Mouse (Mus musculus): ENCODE data around the gene Hamp. TPM values are rescaled to one million over a fixed set of nuclear protein-coding genes. Genes with fewer than 3 reads are reported as not detected.
A peak's percentile ranks its signal among the peaks of the same experiment; 100 is the strongest.

The Hamp gene
- polyA plus RNA-seq, 1 experiment from 2014 or later: not detected

- H3K36me3 ChIP-seq: peaks cover 6% of the 10 kb centered on the region; the same call in 1 of the 2 replicates
- H3K27me3 ChIP-seq: peaks cover 22% of the 10 kb centered on the region
Observed at GRCm38 (mm10) chr7:30968611-30969010, 24.8 kb upstream of the Hamp start.

DNA sequence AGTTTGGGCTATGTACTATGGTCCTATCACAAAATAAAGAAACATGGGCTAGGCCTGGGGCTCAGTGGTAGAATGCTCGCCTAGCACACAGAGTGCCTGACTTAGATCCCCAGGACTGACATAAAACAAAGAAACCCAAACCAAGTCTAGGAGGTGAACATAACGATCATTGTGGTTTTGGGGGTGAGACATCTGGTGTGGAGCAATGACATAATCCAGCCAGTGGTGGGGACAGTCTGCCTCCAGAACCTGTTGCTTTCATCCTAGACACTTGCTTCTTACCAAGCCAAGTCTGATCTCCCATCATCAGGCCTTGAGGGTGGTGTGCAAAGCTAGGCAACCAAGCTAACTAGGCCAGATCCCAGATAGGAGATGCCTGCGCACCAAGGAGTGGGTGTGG, 22.8 kb upstream of the Hamp start:
- no peak overlapping the region for H3K27ac ChIP-seq
- peaks cover 6% of the 10 kb centered on the region; the same call in 1 of the 2 replicates for H3K36me3 ChIP-seq
- no peak for ATAC-seq (ENCODE audit: insufficient number of reproducible peaks, insufficient read depth, low FRiP score, low TSS enrichment, low read depth)
- no peak overlapping the region for H3K4me3 ChIP-seq (replicated peaks)
- no peaks in the 10 kb centered on the region for H3K4me1 ChIP-seq (replicated peaks)
- 63% methylated on average over 3 of the region's 3 CpGs for WGBS
- peaks cover 3% of the 10 kb centered on the region; the same call in 1 of the 2 replicates for H3K27me3 ChIP-seq
- H3K9me3 ChIP-seq: no peaks in the 10 kb centered on the region
- no peak overlapping the region for H3K4me2 ChIP-seq
- no peak overlapping the region for H3K9ac ChIP-seq (replicated peaks)

More at GRCm38 (mm10) chr7:30968611-30969010, 24.8 kb upstream of the Hamp start:
- WGBS: 93% methylated on average over 8 of the region's 8 CpGs
- H3K4me2 ChIP-seq: no peak overlapping the region
- no peaks in the 10 kb centered on the region for H3K9me3 ChIP-seq
- no peak overlapping the region for H3K27ac ChIP-seq
- H3K9ac ChIP-seq (replicated peaks): no peak overlapping the region
- H3K4me3 ChIP-seq (replicated peaks): no peak overlapping the region
- peaks cover 4% of the 10 kb centered on the region; the same call in 1 of the 2 replicates for H3K4me1 ChIP-seq (replicated peaks)
- no peak for ATAC-seq (ENCODE audit: insufficient number of reproducible peaks, insufficient read depth, low FRiP score, low TSS enrichment, low read depth)

DNA sequence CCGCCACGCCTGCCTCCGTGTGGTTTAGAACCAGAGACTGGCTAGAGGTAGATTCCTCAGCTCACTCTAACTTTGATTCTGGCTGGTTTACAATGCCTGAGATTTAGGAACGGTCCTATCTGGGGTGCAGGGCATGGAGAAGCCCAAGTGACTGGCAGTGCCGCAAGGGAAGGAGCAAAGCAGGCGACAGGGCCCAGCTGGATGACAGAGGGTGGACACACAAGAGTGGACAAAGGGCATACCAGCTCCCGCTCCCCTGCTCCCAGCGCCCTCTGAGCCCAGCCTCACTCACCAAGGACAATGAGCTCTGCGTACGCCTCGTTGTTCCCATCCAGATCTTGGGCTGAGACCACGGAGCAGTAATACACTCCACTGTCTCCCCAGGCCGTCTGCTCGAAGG, 21.8 kb upstream of the Hamp start:
- WGBS: 88% methylated on average over 14 of the region's 14 CpGs
- Histone ChIP-seq H3K27ac (no peak overlapping the region), H3K36me3 (peaks cover 9% of the 10 kb centered on the region; the same call in 1 of the 2 replicates)

GRCm38 (mm10) chr7:30964366-30964765, 20.5 kb upstream of the Hamp start:
- Histone ChIP-seq H3K9ac (replicated peaks) (no peak overlapping the region), H3K36me3 (peaks cover 12% of the 10 kb centered on the region; the same call in 1 of the 2 replicates), H3K4me1 (replicated peaks) (no peaks in the 10 kb centered on the region), H3K27me3 (no peaks in the 10 kb centered on the region), H3K4me2 (no peak overlapping the region), H3K27ac (no peak overlapping the region), H3K4me3 (replicated peaks) (no peak overlapping the region), H3K9me3 (no peaks in the 10 kb centered on the region)
- ATAC-seq (ENCODE audit: insufficient number of reproducible peaks, insufficient read depth, low FRiP score, low TSS enrichment, low read depth): no peak
- WGBS: 88% methylated on average over 7 of the region's 7 CpGs

More for the DNA sequence above, 21.8 kb upstream of the Hamp start:
- Histone ChIP-seq H3K4me3 (replicated peaks) (no peak overlapping the region), H3K9me3 (no peaks in the 10 kb centered on the region), H3K4me1 (replicated peaks) (no peaks in the 10 kb centered on the region), H3K9ac (replicated peaks) (no peak overlapping the region), H3K4me2 (no peak overlapping the region), H3K27me3 (no peaks in the 10 kb centered on the region)
- no peak for ATAC-seq (ENCODE audit: insufficient number of reproducible peaks, insufficient read depth, low FRiP score, low TSS enrichment, low read depth)

- peaks cover 20% of the 10 kb centered on the region for H3K36me3 ChIP-seq
- H3K4me3 ChIP-seq (replicated peaks): no peak overlapping the region
- H3K9me3 ChIP-seq: no peaks in the 10 kb centered on the region
- no peaks in the 10 kb centered on the region for H3K27me3 ChIP-seq
- WGBS: 91% methylated on average over 5 of the region's 5 CpGs
- H3K4me2 ChIP-seq: no peak overlapping the region
- no peak for ATAC-seq (ENCODE audit: insufficient number of reproducible peaks, insufficient read depth, low FRiP score, low TSS enrichment, low read depth)
- H3K9ac ChIP-seq (replicated peaks): no peak overlapping the region
- H3K4me1 ChIP-seq (replicated peaks): peaks cover 6% of the 10 kb centered on the region
- no peak overlapping the region for H3K27ac ChIP-seq
Observed at GRCm38 (mm10) chr7:30962862-30963261, 19.0 kb upstream of the Hamp start.

DNA sequence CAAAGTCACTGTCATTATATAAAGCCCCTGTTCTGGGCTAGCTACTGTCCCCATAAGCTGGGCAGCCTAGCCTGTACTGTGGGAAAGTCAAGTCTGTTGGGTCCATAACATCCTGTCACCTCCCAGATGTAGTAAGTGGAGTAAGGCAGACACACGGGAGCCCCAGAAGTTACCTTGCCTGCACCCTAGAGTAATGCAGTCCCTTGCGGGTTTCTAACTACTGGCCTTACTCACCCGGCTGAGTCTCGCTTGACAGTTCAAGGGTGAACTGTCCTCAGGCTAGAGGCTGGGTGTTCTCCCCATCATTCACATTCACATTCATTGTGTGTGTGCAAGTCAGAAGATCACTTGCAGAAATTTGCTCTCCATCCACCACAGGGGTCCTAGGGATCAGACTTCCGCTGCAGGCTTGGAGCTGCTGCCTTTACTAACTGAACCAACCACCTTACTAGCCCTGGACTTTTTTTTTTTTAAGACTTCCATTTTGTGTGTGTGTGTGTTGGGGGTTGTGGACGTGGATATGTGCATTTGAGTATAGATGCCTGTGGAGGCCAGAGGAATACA, 16.0 kb upstream of the Hamp start:
- Histone ChIP-seq H3K4me3 (replicated peaks) (no peak overlapping the region), H3K27me3 (no peaks in the 10 kb centered on the region), H3K9me3 (no peaks in the 10 kb centered on the region), H3K4me2 (no peak overlapping the region), H3K27ac (no peak overlapping the region), H3K4me1 (replicated peaks) (peaks cover 14% of the 10 kb centered on the region), H3K36me3 (peaks cover 24% of the 10 kb centered on the region), H3K9ac (replicated peaks) (no peak overlapping the region)
- no peak for ATAC-seq (ENCODE audit: insufficient number of reproducible peaks, insufficient read depth, low FRiP score, low TSS enrichment, low read depth)
- WGBS: 89% methylated on average over 6 of the region's 6 CpGs

DNA sequence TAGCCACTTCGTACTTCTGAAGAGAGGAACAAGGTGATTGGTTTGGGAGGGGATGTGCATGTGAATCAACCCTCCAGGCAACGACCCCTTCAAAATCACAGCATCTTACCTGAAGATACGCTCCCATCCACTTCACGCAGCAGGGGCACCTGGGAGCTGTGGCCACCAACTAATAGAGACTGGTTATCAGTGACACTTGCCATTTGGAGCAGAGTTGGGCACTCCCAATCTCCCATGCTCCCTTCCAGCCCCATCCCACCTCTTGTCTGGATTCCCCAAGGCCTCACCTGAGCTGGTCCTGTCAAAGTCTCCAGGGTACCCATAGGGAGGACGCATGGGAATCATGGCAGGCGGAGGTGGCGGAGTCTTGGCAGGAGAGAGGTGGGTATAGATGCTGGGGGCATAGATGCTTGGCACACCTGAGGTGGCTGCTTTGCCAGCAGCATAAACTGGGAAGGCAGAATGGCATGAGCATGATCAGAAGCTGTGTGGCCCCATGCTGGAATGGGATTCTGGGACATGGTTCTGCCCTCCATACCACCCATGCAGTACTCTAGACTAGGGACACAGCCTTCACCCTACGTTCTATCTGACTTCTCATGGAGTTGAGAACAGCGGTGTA, 15.1 kb upstream of the Hamp start:
- H3K9me3 ChIP-seq: no peaks in the 10 kb centered on the region
- WGBS: 94% methylated on average over 9 of the region's 9 CpGs
- peaks cover 33% of the 10 kb centered on the region for H3K36me3 ChIP-seq
- no peaks in the 10 kb centered on the region for H3K27me3 ChIP-seq
- ATAC-seq (ENCODE audit: insufficient number of reproducible peaks, insufficient read depth, low FRiP score, low TSS enrichment, low read depth): no peak
- no peak overlapping the region for H3K4me3 ChIP-seq (replicated peaks)
- H3K27ac ChIP-seq: no peak overlapping the region
- H3K4me1 ChIP-seq (replicated peaks): peaks cover 16% of the 10 kb centered on the region
- no peak overlapping the region; the same call in 1 of the 2 replicates for H3K4me2 ChIP-seq
- no peak overlapping the region for H3K9ac ChIP-seq (replicated peaks)

GRCm38 (mm10) chr7:30958109-30958865, 14.5 kb upstream of the Hamp start:
- no peaks in the 10 kb centered on the region for H3K27me3 ChIP-seq

GRCm38 (mm10) chr7:30957367-30957783, 13.5 kb upstream of the Hamp start:
- Histone ChIP-seq H3K9me3 (no peaks in the 10 kb centered on the region), H3K27ac (peak overlapping the region; percentile 99), H3K9ac (replicated peaks) (peak overlapping the region; percentile 100), H3K4me2 (peak overlapping the region; percentile 70), H3K4me3 (replicated peaks) (peak overlapping the region; percentile 97), H3K36me3 (peaks cover 49% of the 10 kb centered on the region), H3K27me3 (no peaks in the 10 kb centered on the region), H3K4me1 (replicated peaks) (peaks cover 16% of the 10 kb centered on the region)
- under 1% methylated on average over 43 of the region's 43 CpGs for WGBS
- ATAC-seq (ENCODE audit: insufficient number of reproducible peaks, insufficient read depth, low FRiP score, low TSS enrichment, low read depth): peak; percentile 20

More at GRCm38 (mm10) chr7:30958109-30958865, 14.5 kb upstream of the Hamp start:
- H3K27ac ChIP-seq: peak overlapping the region; percentile 99; the same call in 1 of the 2 replicates
- H3K9me3 ChIP-seq: no peaks in the 10 kb centered on the region
- H3K4me1 ChIP-seq (replicated peaks): peaks cover 16% of the 10 kb centered on the region
- peak overlapping the region; percentile 100 for H3K9ac ChIP-seq (replicated peaks)
- peak overlapping the region; percentile 70 for H3K4me2 ChIP-seq
- 73% methylated on average over 28 of the region's 28 CpGs for WGBS
- H3K4me3 ChIP-seq (replicated peaks): peak overlapping the region; percentile 97
- no peak for ATAC-seq (ENCODE audit: insufficient number of reproducible peaks, insufficient read depth, low FRiP score, low TSS enrichment, low read depth)
- peaks cover 40% of the 10 kb centered on the region for H3K36me3 ChIP-seq

- H3K36me3 ChIP-seq: peaks cover 54% of the 10 kb centered on the region
- under 1% methylated on average over 52 of the region's 82 CpGs for WGBS
- peak within 1 kb of the TSS; percentile 100 for H3K9ac ChIP-seq (replicated peaks)
- peak within 1 kb of the TSS; percentile 97 for H3K4me3 ChIP-seq (replicated peaks)
- no peak for ATAC-seq (ENCODE audit: insufficient number of reproducible peaks, insufficient read depth, low FRiP score, low TSS enrichment, low read depth)
- peaks cover 16% of the 10 kb centered on the region for H3K4me1 ChIP-seq (replicated peaks)
- no peaks in the 10 kb centered on the region for H3K9me3 ChIP-seq
- H3K27ac ChIP-seq: peak within 1 kb of the TSS; percentile 99
- H3K4me2 ChIP-seq: peak within 1 kb of the TSS; percentile 70
- no peaks in the 10 kb centered on the region for H3K27me3 ChIP-seq
Observed at GRCm38 (mm10) chr7:30956756-30957366, 13.0 kb upstream of the Hamp start, which contains the start of gene Usf2. Usf2 (minus strand) TSS chr7:30956803.

DNA sequence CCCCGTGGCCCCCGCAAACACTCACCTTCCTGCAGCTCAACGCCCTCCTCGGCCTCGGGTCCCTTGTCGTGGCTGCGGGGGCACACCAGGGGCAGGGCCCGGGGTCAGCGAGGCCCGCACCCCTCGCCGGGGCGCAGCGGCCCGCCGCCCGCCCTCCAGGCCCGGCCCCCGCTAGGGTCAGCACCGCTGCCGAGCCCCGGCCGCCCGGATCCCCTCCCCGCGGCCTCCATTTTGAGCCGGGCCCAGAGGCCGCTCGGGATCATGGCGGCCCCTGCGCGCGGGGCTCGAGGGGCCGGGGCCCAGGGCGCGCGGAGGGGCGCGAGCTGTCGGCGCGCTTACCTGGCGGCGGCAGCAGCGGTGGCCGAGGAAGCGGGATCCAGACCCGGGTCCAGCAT, 12.5 kb upstream of the Hamp start:
- under 1% methylated on average over 26 of the region's 49 CpGs for WGBS
- peak overlapping the region; percentile 100 for H3K9ac ChIP-seq (replicated peaks)

More for the DNA sequence above, 12.5 kb upstream of the Hamp start:
- Histone ChIP-seq H3K36me3 (peaks cover 59% of the 10 kb centered on the region), H3K4me2 (peak overlapping the region; percentile 70), H3K27me3 (no peaks in the 10 kb centered on the region), H3K4me1 (replicated peaks) (peaks cover 16% of the 10 kb centered on the region), H3K4me3 (replicated peaks) (peak overlapping the region; percentile 97), H3K9me3 (no peaks in the 10 kb centered on the region), H3K27ac (peak overlapping the region; percentile 99)
- ATAC-seq (ENCODE audit: insufficient number of reproducible peaks, insufficient read depth, low FRiP score, low TSS enrichment, low read depth): peak; percentile 16; the same call in 1 of the 2 replicates
